Mouse (Mus musculus) neural tube, embryonic 11.5 days (tissue): Measurements from ENCODE around the gene Sirt1. TPM values are rescaled to one million over a fixed set of nuclear protein-coding genes. Genes with fewer than 3 reads are reported as not detected.
"Not testable (repeated sequence)": the region's sequence is repeated elsewhere in the genome, so short reads cannot be mapped to it uniquely, and the experiment has no call there.

Experiments used
- ATAC-seq: fragments of 200-750 bp; cut with Nextera tagmentation; 2 replicates; pipeline ENCODE4 v1.8.0; 2017; ENCODE audit warnings: moderate number of reproducible peaks, mild to moderate bottlenecking, moderate TSS enrichment, moderate library complexity; ENCODE audit not compliant: insufficient read depth, low FRiP score, low TSS enrichment
- DNase-seq: peaks from one replicate; pipeline ENCODE4 v3.0.0-alpha.2; 2015; ENCODE audit warnings: low spot score
- H3K27ac ChIP-seq: fragments of 300-500 bp; sonication (generic); 2 replicates; pipeline ENCODE4 v1.5.1; 2014; ENCODE audit warnings: low read depth, mild to moderate bottlenecking, low read length
- H3K27me3 ChIP-seq: fragments of 300-500 bp; sonication (generic); 2 replicates; pipeline ENCODE4 v1.6.1; 2014; ENCODE audit warnings: mild to moderate bottlenecking, low read length, mixed read lengths; ENCODE audit not compliant: control insufficient read depth, insufficient read depth
- H3K36me3 ChIP-seq: fragments of 300-500 bp; sonication (generic); 2 replicates; pipeline ENCODE4 v1.6.1; 2014; ENCODE audit warnings: mild to moderate bottlenecking, low read length, moderate library complexity, mixed read lengths; ENCODE audit not compliant: control insufficient read depth, insufficient read depth
- H3K4me1 ChIP-seq: fragments of 300-500 bp; sonication (generic); 2 replicates; pipeline ENCODE4 v1.6.1; 2014; ENCODE audit warnings: low read length, mixed read lengths; ENCODE audit not compliant: control insufficient read depth, insufficient read depth
- H3K4me2 ChIP-seq: fragments of 300-500 bp; sonication (generic); 2 replicates; pipeline ENCODE4 v1.6.1; 2014; ENCODE audit warnings: low read depth, mild to moderate bottlenecking, moderate library complexity
- H3K4me3 ChIP-seq: fragments of 300-500 bp; sonication (generic); 2 replicates; pipeline ENCODE4 v1.5.1; 2014; ENCODE audit warnings: low read depth, low read length
- H3K9ac ChIP-seq: fragments of 300-500 bp; sonication (generic); 2 replicates; pipeline ENCODE4 v1.6.1; 2014; ENCODE audit warnings: mild to moderate bottlenecking, low read length
- H3K9me3 ChIP-seq: fragments of 300-500 bp; sonication (generic); 2 replicates; pipeline ENCODE4 v1.6.1; 2016; ENCODE audit warnings: low read length; ENCODE audit not compliant: control insufficient read depth
- WGBS: fragments of 180-500 bp; shearing (Covaris S2); extraction: QIAGEN DNeasy Blood & Tissue Kit; methylation state at CpG from one replicate; pipeline ENCODE4 v1.1.7; 2014; 5-methylcytosine and 5-hydroxymethylcytosine counted together
- polyA plus RNA-seq: library from polyadenylated mRNA; unstranded; fragments of >200 nt; fragmentation: Nextera tagmentation; extraction: Ambion mirVana; gene quantifications from 2 replicates; pipeline ENCODE4 v1.2.1, GENCODE M21; 2014

Gene Sirt1
- polyA plus RNA-seq, 1 experiment from 2014 or later = 13.3 TPM

DNA sequence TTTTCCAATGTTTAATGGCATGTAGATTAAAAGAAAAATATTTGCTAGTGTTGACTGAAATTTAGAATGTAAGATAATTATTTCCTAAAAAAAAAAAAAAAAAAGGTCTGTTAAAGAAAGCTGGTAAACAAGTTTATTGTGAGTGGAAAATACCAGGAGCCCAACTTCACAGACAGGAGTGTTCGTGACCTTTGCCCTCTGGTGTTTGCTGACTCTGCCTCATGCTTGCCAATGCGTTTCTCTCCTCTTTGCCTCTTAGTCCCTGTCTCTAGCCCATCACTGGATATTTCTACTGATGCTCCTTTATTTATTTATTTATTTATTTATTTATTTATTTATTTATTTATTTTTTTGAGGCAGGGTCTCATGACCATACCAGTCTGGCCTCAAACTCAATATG, 22.1 kb upstream of the Sirt1 start:
- Histone ChIP-seq H3K27ac (no peak overlapping the region), H3K9me3 (no peaks in the 10 kb centered on the region), H3K27me3 (no peaks in the 10 kb centered on the region), H3K4me3 (no peak overlapping the region), H3K36me3 (no peaks in the 10 kb centered on the region), H3K9ac (no peak overlapping the region), H3K4me2 (no peak overlapping the region), H3K4me1 (no peaks in the 10 kb centered on the region)
- no peak for DNase-seq
- WGBS = 78% methylated on average over 2 of the region's 2 CpGs
- no peak for ATAC-seq

DNA sequence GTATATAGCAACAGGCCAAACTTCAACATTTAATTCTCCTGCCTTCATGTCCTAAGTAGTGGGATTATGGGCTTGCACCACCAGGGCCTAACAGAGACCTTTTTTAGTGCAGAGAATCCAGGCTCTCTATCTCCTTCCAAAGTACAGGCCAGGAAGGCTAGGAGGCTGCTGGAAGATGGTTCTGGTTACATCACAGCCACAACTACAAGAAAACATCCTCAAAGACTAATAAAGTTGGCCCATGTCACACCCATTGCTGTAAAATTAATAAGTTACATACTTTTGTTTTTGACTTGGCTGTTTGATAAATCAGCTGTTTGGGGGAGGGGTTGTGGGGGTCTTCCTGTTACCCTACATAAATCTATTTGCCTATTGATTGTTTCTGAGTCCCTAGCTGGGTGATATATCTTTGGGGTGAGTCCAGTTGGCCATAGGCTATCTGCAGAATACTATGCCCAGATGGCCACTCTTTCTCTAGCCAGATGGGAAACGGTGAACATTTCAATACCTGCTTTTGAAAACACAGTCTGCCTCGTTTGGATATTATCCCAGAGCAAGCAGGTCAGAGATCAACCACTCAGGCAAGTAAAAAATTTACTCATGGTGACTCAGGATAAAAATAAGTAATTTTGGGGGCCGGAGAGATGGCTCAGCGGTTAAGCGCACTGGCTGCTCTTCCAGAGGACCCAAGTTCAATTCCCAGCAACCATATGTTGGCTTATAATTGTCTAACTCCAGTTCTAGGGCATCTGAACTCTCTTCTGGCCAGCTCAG, 21.4 kb upstream of the Sirt1 start:
- Histone ChIP-seq H3K27me3 (no peaks in the 10 kb centered on the region), H3K4me2 (no peak overlapping the region), H3K36me3 (no peaks in the 10 kb centered on the region), H3K27ac (no peak overlapping the region), H3K4me3 (no peak overlapping the region), H3K9me3 (no peaks in the 10 kb centered on the region), H3K4me1 (no peaks in the 10 kb centered on the region), H3K9ac (no peak overlapping the region)
- DNase-seq = no peak
- WGBS = 78% methylated on average over 5 of the region's 5 CpGs
- no peak for ATAC-seq

DNA sequence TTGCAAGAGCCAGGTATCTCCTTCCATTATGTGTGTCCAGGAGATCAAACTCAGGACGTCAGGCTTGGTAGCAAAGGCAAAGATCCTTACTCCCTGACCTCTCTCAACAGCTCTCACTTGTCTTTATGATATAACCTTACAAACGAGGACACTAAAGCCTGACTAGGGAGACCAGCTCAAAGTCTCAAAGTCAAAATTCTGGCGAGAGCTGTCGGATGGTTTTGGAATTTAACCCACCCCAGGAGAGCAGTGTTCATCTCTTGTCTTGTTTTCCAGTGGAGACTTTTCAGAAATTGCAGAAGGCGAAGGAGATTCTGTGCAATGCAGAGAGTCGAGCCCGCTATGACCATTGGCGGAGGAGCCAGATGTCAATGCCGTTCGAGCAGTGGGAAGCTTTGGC, 15.5 kb upstream of the Sirt1 start:
- 85% methylated on average over 10 of the region's 10 CpGs for WGBS
- no peak overlapping the region for H3K4me2 ChIP-seq
- ATAC-seq (no peak), DNase-seq (no peak)
- H3K4me3 ChIP-seq = no peak overlapping the region
- H3K36me3 ChIP-seq = no peaks in the 10 kb centered on the region
- no peaks in the 10 kb centered on the region for H3K27me3 ChIP-seq
- no peak overlapping the region for H3K9ac ChIP-seq
- H3K27ac ChIP-seq = no peak overlapping the region
- no peaks in the 10 kb centered on the region for H3K9me3 ChIP-seq
- H3K4me1 ChIP-seq = no peaks in the 10 kb centered on the region

DNA sequence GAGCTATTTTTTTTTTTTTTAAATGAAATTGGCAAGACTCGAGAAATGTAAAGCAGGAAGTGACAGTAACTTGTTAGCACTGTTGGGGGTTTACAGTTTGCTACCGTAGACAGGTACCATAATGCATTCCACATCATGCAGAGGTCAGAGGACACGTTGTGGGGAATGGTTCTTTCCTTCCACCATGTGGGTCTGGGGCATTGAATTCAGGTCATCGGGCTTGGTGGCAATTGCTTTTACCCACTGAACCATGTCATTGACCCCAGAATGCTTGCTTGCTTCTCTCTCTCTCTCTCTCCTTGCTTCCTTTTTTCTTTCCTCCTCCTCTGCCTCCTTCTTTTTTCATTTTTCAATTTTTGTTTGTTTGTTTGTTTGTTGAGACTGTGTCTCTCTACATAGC, 7.4 kb upstream of the Sirt1 start:
- H3K27ac ChIP-seq = no peak overlapping the region
- no peaks in the 10 kb centered on the region for H3K4me1 ChIP-seq
- H3K9me3 ChIP-seq = no peaks in the 10 kb centered on the region
- no peak overlapping the region for H3K4me2 ChIP-seq
- DNase-seq (no peak), ATAC-seq (no peak)
- H3K27me3 ChIP-seq = no peaks in the 10 kb centered on the region
- 51% methylated on average over 4 of the region's 4 CpGs for WGBS
- no peak overlapping the region for H3K9ac ChIP-seq
- no peak overlapping the region for H3K4me3 ChIP-seq
- H3K36me3 ChIP-seq = no peaks in the 10 kb centered on the region

DNA sequence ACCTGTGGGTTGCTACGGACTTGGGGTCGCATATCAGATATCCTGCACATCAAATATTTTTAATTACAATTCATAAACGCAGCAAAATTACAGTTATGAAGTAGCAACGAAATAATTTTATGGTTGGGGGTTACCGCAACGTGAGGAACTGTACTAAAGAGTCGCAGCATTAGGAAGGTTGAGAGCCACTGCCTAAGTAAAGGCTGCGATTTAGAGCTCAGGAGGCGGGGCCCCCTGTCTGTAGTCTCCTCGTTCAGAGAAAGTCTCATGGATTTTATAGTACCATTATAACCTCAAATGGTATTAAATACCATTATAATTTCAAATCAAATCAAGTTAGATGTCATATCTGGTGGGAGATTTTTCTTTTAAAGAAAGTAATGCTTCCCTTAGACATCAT, 5.5 kb upstream of the Sirt1 start:
- no peak for DNase-seq
- Histone ChIP-seq H3K9me3 (no peaks in the 10 kb centered on the region), H3K27me3 (no peaks in the 10 kb centered on the region), H3K4me2 (peak overlapping the region; percentile 62), H3K36me3 (no peaks in the 10 kb centered on the region), H3K9ac (no peak overlapping the region; the same call in 1 of the 2 replicates), H3K4me1 (peaks cover under 1% of the 10 kb centered on the region; the same call in 1 of the 2 replicates), H3K4me3 (peak overlapping the region; percentile 51), H3K27ac (no peak overlapping the region)
- ATAC-seq = no peak
- WGBS = 4% methylated on average over 10 of the region's 10 CpGs

DNA sequence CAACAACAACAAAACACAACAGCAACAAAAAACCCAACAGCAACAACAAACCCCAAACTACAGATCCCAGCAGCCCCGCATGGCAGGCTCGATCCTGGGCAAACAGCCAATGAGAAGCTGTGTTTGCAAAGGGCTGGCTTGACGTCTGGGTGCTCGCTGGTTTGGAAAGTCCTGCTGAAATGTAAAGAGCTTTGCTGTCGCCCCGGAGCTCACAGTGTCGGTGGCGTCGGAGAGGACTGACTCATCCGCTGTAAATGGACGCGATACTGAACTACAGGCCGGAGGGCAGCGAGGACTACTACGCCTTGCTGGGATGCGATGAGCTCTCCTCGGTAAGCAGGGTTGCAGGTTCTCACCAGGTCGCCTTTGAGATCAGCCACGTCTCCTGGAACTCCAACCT, 4.9 kb upstream of the Sirt1 start:
- under 1% methylated on average over 19 of the region's 19 CpGs for WGBS
- peak overlapping the region; percentile 51 for H3K4me3 ChIP-seq
- H3K9me3 ChIP-seq = no peaks in the 10 kb centered on the region
- ATAC-seq = peak; percentile 76
- H3K4me2 ChIP-seq = peak overlapping the region; percentile 62
- H3K27me3 ChIP-seq = no peaks in the 10 kb centered on the region
- peaks cover 6% of the 10 kb centered on the region for H3K4me1 ChIP-seq
- H3K36me3 ChIP-seq = no peaks in the 10 kb centered on the region
- no peak overlapping the region for H3K27ac ChIP-seq
- H3K9ac ChIP-seq = peak overlapping the region; percentile 55
- DNase-seq = peak; percentile 75

DNA sequence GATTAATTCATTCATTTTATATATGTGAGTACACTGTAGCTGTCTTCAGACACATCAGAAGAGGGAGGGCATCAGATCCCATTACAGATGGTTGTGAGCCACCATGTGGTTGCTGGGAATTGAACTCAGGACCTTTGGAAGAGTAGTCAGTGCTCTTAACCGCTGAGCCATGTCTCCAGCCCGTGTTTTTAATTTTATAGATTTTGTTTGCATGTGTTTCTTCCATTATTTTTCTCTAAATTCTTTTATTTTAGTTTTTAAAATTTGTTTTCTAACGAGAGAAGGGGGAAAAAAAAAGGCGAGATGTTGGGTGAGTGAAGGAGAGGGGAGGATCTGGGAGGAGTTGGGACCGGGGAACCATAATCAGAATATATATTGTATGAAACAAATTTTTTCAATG, 4.4 kb upstream of the Sirt1 start:
- H3K27me3 ChIP-seq = not testable (repeated sequence)
- H3K4me2 ChIP-seq = peak overlapping the region; percentile 62

DNA sequence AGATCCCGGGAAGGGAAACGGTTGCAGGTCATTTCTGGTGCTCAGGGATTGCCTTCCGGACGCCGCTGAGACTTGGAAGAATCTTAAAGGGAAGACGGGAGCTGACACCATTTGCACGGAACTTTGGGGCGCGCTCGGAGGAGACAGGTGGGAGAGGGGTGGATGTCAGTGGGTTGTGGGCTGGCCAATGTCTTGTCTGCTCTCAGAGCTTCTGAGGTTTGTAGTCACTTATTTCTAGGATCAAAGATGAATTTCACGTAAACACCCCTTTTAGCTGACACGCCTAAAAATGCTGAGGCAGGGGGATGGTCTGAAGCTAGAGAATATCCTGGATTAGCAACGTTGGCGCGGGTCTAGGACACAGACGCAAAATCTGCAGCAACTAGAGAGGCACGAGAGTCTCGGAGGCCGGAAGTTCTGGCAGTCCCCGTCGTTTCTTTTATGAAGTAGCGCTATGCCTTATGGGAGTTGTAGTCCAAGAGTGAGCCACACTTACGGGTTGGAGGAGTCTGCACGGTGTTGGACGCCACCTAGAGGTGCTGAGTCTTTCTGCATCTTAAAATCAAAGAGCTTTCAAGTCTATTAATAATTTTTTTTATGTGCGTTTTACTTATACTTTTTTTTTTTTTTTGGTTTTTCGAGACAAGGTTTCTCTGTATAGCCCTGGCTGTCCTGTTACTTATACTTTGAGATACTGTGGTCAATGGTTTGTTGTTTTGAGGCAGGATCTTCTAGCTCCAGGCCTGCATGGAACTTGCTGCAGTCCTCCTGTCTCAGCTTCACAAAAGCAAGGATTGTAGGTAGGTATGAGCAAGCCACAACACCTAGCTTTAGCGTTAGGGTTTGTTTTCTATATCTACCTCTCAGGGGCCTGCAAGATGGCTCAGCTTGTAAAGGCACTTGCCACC, 1.1 kb upstream of the Sirt1 start, which contains the start of gene Dnajc12:
Dnajc12 (plus strand) TSS at position 72 of the 908 bp plus-strand sequence.
- Histone ChIP-seq H3K27ac (no peak within 1 kb of the TSS), H3K9me3 (no peaks in the 10 kb centered on the region)
- peak; percentile 91 for ATAC-seq

More for the DNA sequence above, 4.4 kb upstream of the Sirt1 start:
- H3K9me3 ChIP-seq, ATAC-seq, H3K4me3 ChIP-seq, DNase-seq, H3K4me1 ChIP-seq, H3K27ac ChIP-seq, H3K9ac ChIP-seq, H3K36me3 ChIP-seq: not testable (repeated sequence)
- 34% methylated on average over 5 of the region's 5 CpGs for WGBS

More for the DNA sequence above, 1.1 kb upstream of the Sirt1 start, which contains the start of gene Dnajc12:
- Histone ChIP-seq H3K9ac (peak within 1 kb of the TSS; percentile 5), H3K4me1 (peaks cover 6% of the 10 kb centered on the region), H3K27me3 (no peaks in the 10 kb centered on the region), H3K36me3 (no peaks in the 10 kb centered on the region), H3K4me2 (peak within 1 kb of the TSS; percentile 61), H3K4me3 (peak within 1 kb of the TSS; percentile 31)
- WGBS = under 1% methylated on average over 28 of the region's 28 CpGs
- peak; percentile 86 for DNase-seq
